8 mouse cellular contexts compared by ENCODE assay signal in genomic region chr11:101641710-101642642, GRCm38 (mm10). TPM values are rescaled to one million over a fixed set of nuclear protein-coding genes. Genes with fewer than 3 reads are reported as not detected.
DNase-seq lines count a peak whose midpoint lies in the region.
"Not testable (repeated sequence)": the region's sequence is repeated elsewhere in the genome, so short reads cannot be mapped to it uniquely, and the experiment has no call there.
"Had no signal": no experiment of that assay in that cellular context is flagged by ENCODE, and none has a peak within 500 bp of the region (broad histone marks: within the 10 kb centered on the region; RNA-seq: fewer than 3 reads in every experiment).

No protein-coding gene starts in this region.

- peak overlapping the region; percentile 41; the same call in 1 of the 2 replicates for H3K27ac ChIP-seq in macrophage

- H3K36me3 ChIP-seq in macrophage (ENCODE audit: inconsistent target): not testable (repeated sequence)

- peak; percentile 83 for DNase-seq in adipocyte (ENCODE audit: low spot score)
- peak; percentile 79 for DNase-seq in embryo, embryonic 10 days (ENCODE audit: low spot score)
- peak; percentile 36 to 62 for DNase-seq in frontal cortex, postnatal 10 days (ENCODE audit: low spot score in 2 of 2)
- peak; percentile 81 for DNase-seq in hindlimb bud, embryonic 11.5 days (ENCODE audit: extremely low spot score, low read depth, low spot score)
- peak; percentile 12 to 69 for DNase-seq in left cerebral cortex, postnatal 25 days (ENCODE audit: low spot score in 2 of 2)
- peak; percentile 18 for DNase-seq in ovary, postnatal 36 days (ENCODE audit: low spot score)

- H3K79me2 ChIP-seq in macrophage (ENCODE audit: inconsistent target): not testable (repeated sequence)

- not testable (repeated sequence) for H3K4me3 ChIP-seq in macrophage (ENCODE audit: inconsistent target)

- WGBS in macrophage (ENCODE audit: missing documents): 10% methylated on average over 7 of the region's 26 CpGs

- intact Hi-C loops in left cerebral cortex, postnatal 25 days (cut with DNase I): not testable (repeated sequence)

RNA-seq across cellular contexts. Expression of gene Rdm1, which starts 15.0 kb away (rescaled TPM):
- 1 to 10 TPM; 6.0 to 7.2 TPM for total RNA-seq in left cerebral cortex, postnatal 25 days (2021)
- 10 to 100 TPM in 7 of 26 experiments, 1 to 10 TPM in 19; 1.7 to 16.5 (median 5.7) TPM for total RNA-seq in macrophage (2018; cell fraction: chromatin; rRNA removed)
- total RNA-seq in macrophage (2018; cell fraction: cytosol; rRNA removed): 10 to 100 TPM in 8 of 26 experiments, 1 to 10 TPM in 18; 2.2 to 14.3 (median 6.4) TPM
- total RNA-seq in macrophage (2018; cell fraction: nucleus; rRNA removed): 10 to 100 TPM in 6 of 26 experiments, 1 to 10 TPM in 19, not detected in 1; 1.2 to 24.0 (median 5.4) TPM
- polyA plus RNA-seq in macrophage (2018): 3.7 to 12.9 TPM (median 6.8 TPM) in 3 replicates

RNA-seq across cellular contexts. Expression of gene Arl4d, which starts 23.4 kb away (rescaled TPM):
- total RNA-seq in left cerebral cortex, postnatal 25 days (2021): 10 to 100 TPM; 23.9 to 32.1 TPM
- 1 to 10 TPM in 8 of 26 experiments, under 1 TPM in 3, not detected in 15; 0.64 to 4.3 (median 1.2) TPM for total RNA-seq in macrophage (2018; cell fraction: chromatin; rRNA removed)
- 1 to 10 TPM in 16 of 26 experiments, under 1 TPM in 10; 0.29 to 4.9 (median 1.6) TPM for total RNA-seq in macrophage (2018; cell fraction: cytosol; rRNA removed)
- total RNA-seq in macrophage (2018; cell fraction: nucleus; rRNA removed): 1 to 10 TPM in 11 of 26 experiments, under 1 TPM in 8, not detected in 7; 0.29 to 6.0 (median 1.1) TPM
- 1.9 to 2.8 TPM (median 2.1 TPM) in 3 replicates for polyA plus RNA-seq in macrophage (2018)

RNA-seq across cellular contexts. Expression of gene Gm11634, which starts 42.9 kb away (rescaled TPM):
- total RNA-seq in left cerebral cortex, postnatal 25 days (2021): not detected
- not detected for total RNA-seq in macrophage (2018; cell fraction: chromatin; rRNA removed)
- total RNA-seq in macrophage (2018; cell fraction: cytosol; rRNA removed): not detected
- total RNA-seq in macrophage (2018; cell fraction: nucleus; rRNA removed): not detected
- polyA plus RNA-seq in macrophage (2018): not detected in 3 replicates
- polyA plus RNA-seq: lung, adult 2 months had no signal

RNA-seq across cellular contexts. Expression of gene Tmem106a, which starts 59.9 kb away (rescaled TPM):
- total RNA-seq in left cerebral cortex, postnatal 25 days (2021): 1 to 10 TPM; 1.1 to 1.6 TPM
- total RNA-seq in macrophage (2018; cell fraction: chromatin; rRNA removed): 100 to 1,000 TPM; 142 to 427 (median 315) TPM
- 100 to 1,000 TPM; 272 to 465 (median 394) TPM for total RNA-seq in macrophage (2018; cell fraction: cytosol; rRNA removed)
- total RNA-seq in macrophage (2018; cell fraction: nucleus; rRNA removed): 100 to 1,000 TPM; 328 to 628 (median 506) TPM
- 374 to 580 TPM (median 389 TPM) in 3 replicates for polyA plus RNA-seq in macrophage (2018)

Comparison
In these comparisons a context has a peak if more than half of its experiments do, and no peak if none do; other contexts are left out.
1. DNase-seq: peak in every context shown above with its lines; median percentile 83 in adipocyte; 81 in hindlimb bud, embryonic 11.5 days; 79 in embryo, embryonic 10 days; 49 in frontal cortex, postnatal 10 days; 40 in left cerebral cortex, postnatal 25 days; 18 in ovary, postnatal 36 days.